Mouse (Mus musculus) hindbrain, embryonic 11.5 days (tissue): ENCODE data around the gene Nav3. TPM values are rescaled to one million over a fixed set of nuclear protein-coding genes. Genes with fewer than 3 reads are reported as not detected.

Experiments used
- ATAC-seq: fragments of 200-750 bp; cut with Nextera tagmentation; 2 replicates; pipeline ENCODE4 v1.8.0; 2017; ENCODE audit warnings: mild to moderate bottlenecking, moderate TSS enrichment, moderate library complexity; ENCODE audit not compliant: low FRiP score
- DNase-seq: peaks from one replicate; pipeline ENCODE4 v3.0.0-alpha.2; 2015; ENCODE audit warnings: low spot score
- H3K27ac ChIP-seq: fragments of 300-500 bp; sonication (generic); 2 replicates; pipeline ENCODE4 v1.5.1; 2014; ENCODE audit warnings: mild to moderate bottlenecking, low read depth, low read length
- H3K27me3 ChIP-seq: fragments of 300-500 bp; sonication (generic); 2 replicates; pipeline ENCODE4 v1.6.1; 2014; ENCODE audit warnings: mild to moderate bottlenecking, low read length, moderate library complexity, mixed read lengths; ENCODE audit not compliant: control insufficient read depth, insufficient read depth
- H3K36me3 ChIP-seq: fragments of 300-500 bp; sonication (generic); 2 replicates; pipeline ENCODE4 v1.6.1; 2014; ENCODE audit warnings: mild to moderate bottlenecking, low read length, moderate library complexity, mixed read lengths; ENCODE audit not compliant: control insufficient read depth, insufficient read depth
- H3K4me1 ChIP-seq: fragments of 300-500 bp; sonication (generic); replicated peaks from 2 replicates; pipeline ENCODE4 v1.6.1; 2014; ENCODE audit warnings: low read length, mixed read lengths; ENCODE audit not compliant: control insufficient read depth, insufficient read depth
- H3K4me2 ChIP-seq: fragments of 300-500 bp; sonication (generic); replicated peaks from 2 replicates; pipeline ENCODE4 v1.6.1; 2014; ENCODE audit warnings: mild to moderate bottlenecking, low read depth, low read length
- H3K4me3 ChIP-seq: fragments of 300-500 bp; sonication (generic); 2 replicates; pipeline ENCODE4 v1.5.1; 2014; ENCODE audit warnings: low read depth, low read length
- H3K9ac ChIP-seq: fragments of 300-500 bp; sonication (generic); 2 replicates; pipeline ENCODE4 v1.6.1; 2014; ENCODE audit warnings: low read depth, low read length
- H3K9me3 ChIP-seq: fragments of 300-500 bp; sonication (generic); 2 replicates; pipeline ENCODE4 v1.6.1; 2016; ENCODE audit warnings: low read length; ENCODE audit not compliant: control insufficient read depth
- WGBS: fragments of 180-500 bp; shearing (Covaris S2); extraction: QIAGEN DNeasy Blood & Tissue Kit; methylation state at CpG from one replicate; pipeline ENCODE4 v1.1.7; 2014; 5-methylcytosine and 5-hydroxymethylcytosine counted together
- polyA plus RNA-seq: library from polyadenylated mRNA; unstranded; fragments of >200 nt; fragmentation: Nextera tagmentation; extraction: Ambion mirVana; gene quantifications from 2 replicates; pipeline ENCODE4 v1.2.1, GENCODE M21; 2014

Gene Nav3
- polyA plus RNA-seq, 1 experiment from 2014 or later, result 9.2 TPM

- WGBS, result 92% methylated on average over 2 of the region's 2 CpGs
- no peak overlapping the region for H3K4me3 ChIP-seq
- H3K4me2 ChIP-seq, result no peak overlapping the region
- H3K9ac ChIP-seq, result no peak overlapping the region
- H3K27ac ChIP-seq, result no peak overlapping the region
- no peak for DNase-seq
- no peak for ATAC-seq
- no peaks in the 10 kb centered on the region for H3K4me1 ChIP-seq
- no peaks in the 10 kb centered on the region for H3K9me3 ChIP-seq
- no peaks in the 10 kb centered on the region for H3K36me3 ChIP-seq
- no peaks in the 10 kb centered on the region for H3K27me3 ChIP-seq
Measured at GRCm38 (mm10) chr10:109858568-109858967, 597.4 kb downstream of the Nav3 start.

- no peaks in the 10 kb centered on the region for H3K36me3 ChIP-seq
- no peak overlapping the region for H3K4me2 ChIP-seq
- DNase-seq (no peak), ATAC-seq (no peak)
- no peak overlapping the region for H3K4me3 ChIP-seq
- no peaks in the 10 kb centered on the region for H3K9me3 ChIP-seq
- H3K9ac ChIP-seq, result no peak overlapping the region
- H3K27me3 ChIP-seq, result no peaks in the 10 kb centered on the region
- H3K4me1 ChIP-seq, result no peaks in the 10 kb centered on the region
- H3K27ac ChIP-seq, result no peak overlapping the region
- 49% methylated on average over 7 of the region's 7 CpGs for WGBS
Measured at GRCm38 (mm10) chr10:109852392-109852791, 603.6 kb downstream of the Nav3 start.

- 81% methylated on average over 4 of the region's 4 CpGs for WGBS
- ATAC-seq (no peak), DNase-seq (no peak)
- no peaks in the 10 kb centered on the region for H3K9me3 ChIP-seq
- H3K36me3 ChIP-seq, result no peaks in the 10 kb centered on the region
- no peaks in the 10 kb centered on the region for H3K27me3 ChIP-seq
- no peak overlapping the region for H3K4me2 ChIP-seq
- no peak overlapping the region for H3K27ac ChIP-seq
- H3K9ac ChIP-seq, result no peak overlapping the region
- H3K4me1 ChIP-seq, result no peaks in the 10 kb centered on the region
- H3K4me3 ChIP-seq, result no peak overlapping the region
Measured at GRCm38 (mm10) chr10:109847631-109848030, 608.4 kb downstream of the Nav3 start.

- H3K36me3 ChIP-seq, result no peaks in the 10 kb centered on the region
- H3K27ac ChIP-seq, result no peak overlapping the region
- H3K4me2 ChIP-seq, result no peak overlapping the region
- ATAC-seq, result no peak
- no peaks in the 10 kb centered on the region for H3K27me3 ChIP-seq
- no peak for DNase-seq
- 90% methylated on average over 4 of the region's 4 CpGs for WGBS
- no peak overlapping the region for H3K4me3 ChIP-seq
- no peaks in the 10 kb centered on the region for H3K4me1 ChIP-seq
- no peaks in the 10 kb centered on the region for H3K9me3 ChIP-seq
- no peak overlapping the region for H3K9ac ChIP-seq
Measured at GRCm38 (mm10) chr10:109843661-109844060, 612.3 kb downstream of the Nav3 start.

GRCm38 (mm10) chr10:109832768-109833291 is 623.2 kb downstream of the Nav3 start:
- peak overlapping the region; percentile 55 for H3K4me2 ChIP-seq
- peak overlapping the region; percentile 44 for H3K9ac ChIP-seq
- ATAC-seq (peak; percentile 79), DNase-seq (peak; percentile 48)
- WGBS, result 22% methylated on average over 18 of the region's 18 CpGs
- H3K36me3 ChIP-seq, result no peaks in the 10 kb centered on the region
- H3K27ac ChIP-seq, result no peak overlapping the region
- no peaks in the 10 kb centered on the region for H3K27me3 ChIP-seq
- H3K4me3 ChIP-seq, result peak overlapping the region; percentile 34
- no peaks in the 10 kb centered on the region for H3K4me1 ChIP-seq
- no peaks in the 10 kb centered on the region for H3K9me3 ChIP-seq

GRCm38 (mm10) chr10:109806782-109807493 is 649.1 kb downstream of the Nav3 start:
- Histone ChIP-seq H3K36me3 (no peaks in the 10 kb centered on the region), H3K9ac (no peak overlapping the region), H3K27ac (no peak overlapping the region), H3K9me3 (no peaks in the 10 kb centered on the region), H3K4me3 (no peak overlapping the region), H3K4me2 (no peak overlapping the region), H3K4me1 (no peaks in the 10 kb centered on the region), H3K27me3 (no peaks in the 10 kb centered on the region)
- 88% methylated on average over 5 of the region's 5 CpGs for WGBS
- DNase-seq (no peak), ATAC-seq (no peak)

- no peak overlapping the region for H3K4me3 ChIP-seq
- no peak overlapping the region for H3K9ac ChIP-seq
- no peaks in the 10 kb centered on the region for H3K4me1 ChIP-seq
- H3K4me2 ChIP-seq, result no peak overlapping the region
- no peak for DNase-seq
- H3K27ac ChIP-seq, result no peak overlapping the region
- no peaks in the 10 kb centered on the region for H3K9me3 ChIP-seq
- ATAC-seq, result no peak
- H3K27me3 ChIP-seq, result no peaks in the 10 kb centered on the region
- no peaks in the 10 kb centered on the region for H3K36me3 ChIP-seq
Measured at GRCm38 (mm10) chr10:109803441-109803840, 652.6 kb downstream of the Nav3 start.

GRCm38 (mm10) chr10:109802236-109802635 is 653.8 kb downstream of the Nav3 start:
- DNase-seq (no peak), ATAC-seq (no peak)
- Histone ChIP-seq H3K36me3 (no peaks in the 10 kb centered on the region), H3K4me1 (no peaks in the 10 kb centered on the region), H3K4me3 (no peak overlapping the region), H3K27ac (no peak overlapping the region), H3K9ac (no peak overlapping the region), H3K27me3 (no peaks in the 10 kb centered on the region), H3K9me3 (no peaks in the 10 kb centered on the region), H3K4me2 (no peak overlapping the region)
- 58% methylated on average over 1 of the region's 1 CpGs for WGBS

GRCm38 (mm10) chr10:109799246-109799645 is 656.8 kb downstream of the Nav3 start:
- Histone ChIP-seq H3K36me3 (no peaks in the 10 kb centered on the region), H3K4me1 (no peaks in the 10 kb centered on the region), H3K9me3 (no peaks in the 10 kb centered on the region), H3K4me2 (no peak overlapping the region), H3K4me3 (no peak overlapping the region), H3K27me3 (no peaks in the 10 kb centered on the region), H3K27ac (no peak overlapping the region), H3K9ac (no peak overlapping the region)
- no peak for DNase-seq
- 90% methylated on average over 6 of the region's 6 CpGs for WGBS
- ATAC-seq, result no peak
